Mouse (Mus musculus) left cerebral cortex, postnatal 25 days (tissue): ENCODE data around the gene Maneal. TPM values are rescaled to one million over a fixed set of nuclear protein-coding genes. Genes with fewer than 3 reads are reported as not detected.

Source experiments
- total RNA-seq, 2 experiments: library from RNA; stranded (reverse); gene quantifications; 2 replicates each; pipeline ENCODE4 v1.2.3; 2021

Gene Maneal
- total RNA-seq, 2 experiments from 2014 or later: 49.2 to 51.7 TPM

Other genes with a start within 250 kb of the Maneal start
- 10 to 100 TPM; 18.2 to 18.3 TPM for gene Pou3f1, start 205.4 kb downstream of the Maneal start, total RNA-seq
- gene Utp11, start 168.6 kb downstream of the Maneal start, total RNA-seq: 10 to 100 TPM; 13.8 to 17.9 TPM
- gene Fhl3, start 161.5 kb downstream of the Maneal start, total RNA-seq: 1 to 10 TPM; 1.5 to 1.8 TPM
- 10 to 100 TPM; 31.6 to 33.7 TPM for gene Sf3a3, start 147.4 kb downstream of the Maneal start, total RNA-seq
- gene Inpp5b, start 120.3 kb downstream of the Maneal start, total RNA-seq: 10 to 100 TPM; 35.3 to 36.4 TPM
- 10 to 100 TPM; 25.2 to 29.7 TPM for gene Mtf1, start 60.1 kb downstream of the Maneal start, total RNA-seq
- gene Yrdc, start 11.5 kb downstream of the Maneal start, total RNA-seq: 10 to 100 TPM; 30.6 to 34.9 TPM
- 10 to 100 TPM; 73.5 to 74.0 TPM for gene 1110065P20Rik, start 11.0 kb downstream of the Maneal start, total RNA-seq
- gene Epha10, start 18.7 kb upstream of the Maneal start, total RNA-seq: 10 to 100 TPM; 46.6 to 49.7 TPM
- 10 to 100 TPM; 17.9 TPM for gene 9930104L06Rik, start 74.9 kb upstream of the Maneal start, total RNA-seq
- 1 to 10 TPM; 1.2 to 1.6 TPM for gene Cdca8, start 77.1 kb upstream of the Maneal start, total RNA-seq
- gene Rspo1, start 124.3 kb upstream of the Maneal start, total RNA-seq: 10 to 100 TPM; 12.7 to 13.2 TPM
- 10 to 100 TPM; 55.4 to 62.6 TPM for gene Gnl2, start 154.4 kb upstream of the Maneal start, total RNA-seq
- under 1 TPM; 0.28 to 0.50 TPM for gene Dnali1, start 203.5 kb upstream of the Maneal start, total RNA-seq
- gene Snip1, start 204.5 kb upstream of the Maneal start, total RNA-seq: 10 to 100 TPM; 13.8 to 14.1 TPM
- 100 to 1,000 TPM; 121 to 124 TPM for gene Meaf6, start 223.0 kb upstream of the Maneal start, total RNA-seq